Mouse (Mus musculus) testis, adult 2 months (tissue): ENCODE data around the gene Bst2. TPM values are rescaled to one million over a fixed set of nuclear protein-coding genes. Genes with fewer than 3 reads are reported as not detected.

Experiments used
- H3K27ac ChIP-seq: fragments of 200-500 bp; 2 replicates; pipeline ENCODE4 v1.5.1; 2012; ENCODE audit warnings: low read depth, low read length; ENCODE audit not compliant: control insufficient read depth, insufficient read depth
- H3K27me3 ChIP-seq: fragments of 200-500 bp; 2 replicates; pipeline ENCODE4 v1.6.1; 2012; ENCODE audit warnings: mild to moderate bottlenecking, low read length, moderate library complexity; ENCODE audit not compliant: control insufficient read depth, insufficient read depth
- H3K36me3 ChIP-seq: fragments of 200-500 bp; 2 replicates; pipeline ENCODE4 v1.6.1; 2012; ENCODE audit warnings: mild to moderate bottlenecking, low read length; ENCODE audit not compliant: control insufficient read depth, insufficient read depth
- H3K4me1 ChIP-seq: fragments of 200-500 bp; 2 replicates; pipeline ENCODE4 v1.6.1; 2012; ENCODE audit warnings: low read length; ENCODE audit not compliant: control insufficient read depth, insufficient read depth
- H3K4me3 ChIP-seq: fragments of 200-500 bp; 2 replicates; pipeline ENCODE4 v1.5.1; 2012; ENCODE audit warnings: low read depth, mild to moderate bottlenecking, low read length, moderate library complexity, mixed read lengths; ENCODE audit not compliant: control insufficient read depth
- CTCF ChIP-seq: fragments of 200-500 bp; IDR thresholded peaks from 2 replicates; pipeline ENCODE4 v1.5.1; 2012; ENCODE audit warnings: low read depth, mild to moderate bottlenecking, inconsistent platforms, low read length, moderate library complexity; ENCODE audit not compliant: control insufficient read depth, insufficient read depth, insufficient replicate concordance
- POLR2A ChIP-seq: fragments of 200-500 bp; IDR thresholded peaks from 2 replicates; pipeline ENCODE4 v1.6.1; 2012; ENCODE audit warnings: low read depth, mild to moderate bottlenecking, inconsistent platforms, low read length, moderate library complexity; ENCODE audit not compliant: control insufficient read depth
- polyA plus RNA-seq: library from polyadenylated mRNA; depleted of rRNA; stranded (reverse); fragments of >200 nt; gene quantifications from 2 replicates; pipeline ENCODE4 v1.2.3, GENCODE M21; 2012

The Bst2 gene
- polyA plus RNA-seq, 1 experiment: 19.8 TPM

DNA sequence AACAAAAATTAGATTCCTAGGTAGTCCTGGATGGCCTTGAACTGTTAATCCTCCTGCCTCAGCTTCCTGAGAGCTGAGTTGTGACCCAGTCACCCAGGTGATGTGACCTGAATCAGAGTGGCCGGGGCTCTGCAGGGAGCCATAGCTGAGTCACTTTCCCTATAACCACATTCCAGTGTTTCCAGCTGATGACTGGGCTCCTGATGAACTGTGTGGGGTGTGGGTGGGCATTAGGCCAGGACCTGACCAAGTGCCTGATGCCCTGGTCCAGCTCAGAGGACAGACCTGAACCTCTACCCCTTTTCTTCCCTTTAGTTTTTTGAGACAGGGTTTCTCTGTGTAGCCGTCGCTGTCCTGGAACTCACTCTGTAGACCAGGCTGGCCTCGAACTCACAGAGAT, 31.9 kb downstream of the Bst2 start:
- Histone ChIP-seq H3K27me3 (no peaks in the 10 kb centered on the region), H3K4me1 (peaks cover 14% of the 10 kb centered on the region), H3K27ac (no peak overlapping the region), H3K4me3 (no peak overlapping the region), H3K36me3 (no peaks in the 10 kb centered on the region)
- TF ChIP-seq POLR2A (no peak), CTCF (no peak)

DNA sequence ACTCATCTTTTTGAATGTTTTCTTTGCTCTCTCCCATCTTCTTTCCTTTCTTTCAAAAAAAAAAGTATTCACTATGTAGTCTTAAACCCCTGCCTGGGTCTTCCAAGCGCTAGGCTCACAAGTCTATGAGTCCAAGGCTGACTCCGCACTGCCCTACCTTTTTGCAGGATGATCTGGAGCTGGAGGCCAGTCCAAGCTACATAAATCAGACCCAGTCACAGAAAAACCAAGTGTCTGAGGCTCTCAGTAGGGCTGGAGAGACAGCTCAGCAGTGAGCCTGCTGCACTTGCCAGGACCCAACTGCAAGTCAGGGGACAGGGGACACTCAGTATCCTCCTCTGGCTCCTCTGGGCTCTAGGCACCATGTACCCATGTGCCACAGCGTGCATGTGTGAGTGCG, 32.9 kb downstream of the Bst2 start:
- no peaks in the 10 kb centered on the region for H3K36me3 ChIP-seq
- no peak overlapping the region for H3K4me3 ChIP-seq
- H3K4me1 ChIP-seq: peaks cover 14% of the 10 kb centered on the region
- TF ChIP-seq POLR2A (no peak), CTCF (no peak)
- H3K27me3 ChIP-seq: no peaks in the 10 kb centered on the region
- no peak overlapping the region for H3K27ac ChIP-seq

DNA sequence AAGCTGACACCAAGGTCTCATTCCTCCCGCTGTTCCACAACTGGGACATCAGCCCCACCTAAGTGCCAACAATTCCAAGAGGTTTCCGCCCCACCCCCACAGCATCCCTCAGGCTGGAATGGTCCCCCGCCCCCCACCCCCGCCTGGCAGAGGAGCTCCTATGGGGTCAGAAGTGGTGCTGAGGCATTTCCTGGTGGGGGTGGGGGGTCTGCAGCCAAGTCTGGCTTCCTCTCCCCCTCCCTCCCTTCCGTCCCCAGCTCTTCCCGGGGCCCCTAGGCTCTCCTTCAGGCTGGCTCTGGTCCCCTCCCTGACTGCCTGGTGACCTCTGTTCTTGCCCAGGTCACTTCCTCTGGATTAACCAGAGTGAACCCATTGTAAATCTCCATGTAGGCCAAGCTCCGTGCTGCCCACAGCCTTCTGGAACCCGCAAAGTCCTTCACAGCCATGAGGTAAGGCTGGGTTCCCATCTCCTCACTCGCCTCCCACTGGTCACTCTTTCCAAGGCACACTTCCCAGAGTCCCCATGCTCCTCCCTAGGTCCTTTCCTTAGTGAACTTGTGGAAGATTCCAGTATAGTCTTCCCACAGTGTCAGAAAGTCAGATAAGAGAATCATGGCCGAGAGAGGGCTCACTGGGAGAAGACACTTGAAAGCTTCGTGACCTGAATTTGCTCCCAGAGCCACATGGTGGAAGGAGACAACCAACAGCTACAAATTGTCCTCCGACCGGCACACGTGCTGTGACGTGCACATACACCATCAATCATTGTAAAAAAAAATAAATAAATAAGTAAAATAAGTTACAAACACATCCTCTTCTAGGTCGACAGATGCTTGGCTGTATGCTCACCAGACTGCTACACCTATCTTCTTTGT, 38.2 kb downstream of the Bst2 start:
- H3K4me1 ChIP-seq: peaks cover 8% of the 10 kb centered on the region

DNA sequence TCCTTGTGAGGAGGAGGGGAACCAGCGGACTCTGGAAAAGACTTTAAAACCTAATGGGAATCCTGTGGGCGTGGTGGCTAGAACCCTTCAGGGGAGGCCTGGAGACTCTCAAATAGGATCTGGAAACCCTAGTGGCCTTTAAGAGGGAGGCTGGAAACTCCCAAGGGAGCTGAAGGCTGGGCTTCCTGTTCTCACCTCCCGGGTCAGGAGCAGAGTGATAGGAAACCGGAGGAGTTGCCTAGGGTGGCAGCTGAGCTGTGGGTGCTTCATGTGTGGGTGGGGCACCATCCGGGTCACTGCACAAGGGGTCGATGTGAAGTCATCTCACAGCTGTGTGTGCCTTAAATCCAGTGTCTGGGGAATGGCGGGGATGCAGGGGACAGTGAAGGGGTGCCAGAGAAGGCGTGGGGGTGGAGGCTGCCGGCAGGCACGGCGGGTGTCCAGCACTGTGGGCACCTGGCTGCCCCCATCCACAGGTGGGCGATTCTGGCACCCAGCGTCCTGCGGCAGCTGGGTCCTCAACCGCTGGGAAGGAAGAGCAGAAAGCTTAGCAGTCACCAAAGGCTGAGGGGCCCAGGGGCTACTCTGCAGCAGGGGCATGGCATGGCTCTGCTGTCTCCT, 39.3 kb downstream of the Bst2 start:
- Histone ChIP-seq H3K36me3 (no peaks in the 10 kb centered on the region), H3K4me3 (no peak overlapping the region), H3K27ac (peak overlapping the region; percentile 23; the same call in 1 of the 2 replicates), H3K27me3 (no peaks in the 10 kb centered on the region), H3K4me1 (peaks cover 8% of the 10 kb centered on the region)
- TF ChIP-seq POLR2A: no peak
- no peak for TF ChIP-seq CTCF

More for the DNA sequence above, 38.2 kb downstream of the Bst2 start:
- no peak overlapping the region for H3K27ac ChIP-seq
- no peaks in the 10 kb centered on the region for H3K36me3 ChIP-seq
- H3K27me3 ChIP-seq: no peaks in the 10 kb centered on the region
- no peak overlapping the region for H3K4me3 ChIP-seq
- TF ChIP-seq POLR2A: no peak

DNA sequence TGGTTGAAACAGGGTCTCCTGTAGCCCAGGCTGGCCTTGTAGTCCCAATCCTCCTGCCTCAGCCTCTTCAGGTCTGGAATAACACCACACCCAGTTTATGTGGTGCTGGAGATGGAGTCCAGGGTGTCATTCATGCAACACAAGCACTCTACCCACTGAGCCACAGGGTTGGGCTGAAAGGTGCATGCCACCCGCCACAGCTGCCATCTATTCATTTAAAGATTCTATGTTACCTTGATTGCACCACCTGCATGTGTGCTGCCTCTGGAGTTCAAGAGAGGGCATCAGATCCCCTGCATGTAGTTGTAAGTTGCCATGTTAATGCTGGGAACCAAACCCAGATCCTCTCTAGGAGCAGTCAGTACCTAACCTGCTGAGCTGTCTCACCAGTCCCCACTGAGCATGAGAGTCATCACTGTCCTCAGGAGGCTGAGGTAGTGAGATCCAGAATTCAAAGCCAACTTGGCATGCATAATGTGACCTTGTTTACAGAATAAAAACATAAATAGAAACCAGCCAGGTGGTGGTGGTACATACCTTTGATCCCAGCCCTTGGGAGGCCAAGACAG, 40.1 kb downstream of the Bst2 start:
- Histone ChIP-seq H3K4me3 (no peak overlapping the region), H3K36me3 (peaks cover 3% of the 10 kb centered on the region), H3K27ac (no peak overlapping the region), H3K27me3 (no peaks in the 10 kb centered on the region), H3K4me1 (peaks cover 8% of the 10 kb centered on the region)
- TF ChIP-seq CTCF (no peak), POLR2A (no peak)

DNA sequence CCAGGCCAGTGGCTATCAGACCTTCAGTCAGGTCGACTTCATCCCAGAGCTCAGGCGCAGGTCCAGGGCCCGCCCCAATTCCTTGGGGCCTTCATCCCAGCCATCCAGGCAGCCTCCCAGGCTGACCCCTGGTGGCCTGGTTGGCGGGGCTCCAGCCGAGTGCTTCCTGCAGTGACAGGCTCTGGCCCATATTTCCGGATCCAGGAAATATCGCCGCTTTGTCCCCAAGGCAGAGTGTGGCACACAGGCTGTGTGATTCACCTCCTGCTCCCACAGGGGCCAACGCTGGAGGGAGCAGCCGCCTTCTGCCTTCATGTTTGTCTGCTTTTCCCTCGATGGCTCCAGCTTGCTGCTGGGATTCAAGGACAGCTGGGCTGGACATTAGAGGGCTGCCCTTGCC, 40.8 kb downstream of the Bst2 start:
- H3K4me3 ChIP-seq: no peak overlapping the region
- H3K4me1 ChIP-seq: peaks cover 8% of the 10 kb centered on the region
- H3K27ac ChIP-seq: no peak overlapping the region; the same call in 1 of the 2 replicates
- peaks cover 3% of the 10 kb centered on the region for H3K36me3 ChIP-seq
- no peaks in the 10 kb centered on the region for H3K27me3 ChIP-seq
- no peak for TF ChIP-seq CTCF
- no peak for TF ChIP-seq POLR2A

DNA sequence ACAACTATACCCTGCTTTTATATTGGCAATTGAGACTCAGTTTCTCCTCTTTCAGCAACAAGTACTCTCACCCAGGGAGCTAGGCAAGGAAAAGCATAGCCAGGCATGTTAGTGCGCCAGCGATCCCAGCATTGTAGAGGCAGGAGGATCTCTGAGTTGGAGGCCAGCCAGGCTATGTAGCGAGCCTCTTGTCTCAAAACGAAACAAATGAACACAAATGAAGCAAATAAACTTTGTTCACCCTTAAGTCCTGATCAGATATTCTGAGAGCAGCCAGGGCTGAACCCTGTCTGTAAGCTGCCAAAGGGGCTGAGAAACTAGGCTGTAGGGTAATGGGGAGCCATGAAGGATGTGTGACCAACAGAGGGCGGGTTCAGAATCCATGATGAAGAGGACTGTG, 41.4 kb downstream of the Bst2 start:
- no peak overlapping the region for H3K4me3 ChIP-seq
- H3K36me3 ChIP-seq: peaks cover 3% of the 10 kb centered on the region
- peak overlapping the region; percentile 1; the same call in 1 of the 2 replicates for H3K27ac ChIP-seq
- TF ChIP-seq CTCF (no peak), POLR2A (no peak)
- H3K4me1 ChIP-seq: peaks cover 8% of the 10 kb centered on the region
- H3K27me3 ChIP-seq: no peaks in the 10 kb centered on the region
